Mouse (Mus musculus): ENCODE data around the gene Ankrd54. TPM values are rescaled to one million over a fixed set of nuclear protein-coding genes. Genes with fewer than 3 reads are reported as not detected.

Ankrd54 gene
- polyA plus RNA-seq, 2 experiments from 2014 or later, result 3.5 to 9.6 TPM

- ATAC-seq, result peak; percentile 98
Measured at GRCm38 (mm10) chr15:79074913-79075532, 12.3 kb upstream of the Ankrd54 start, which contains the start of gene Eif3l. Eif3l (plus strand) TSS chr15:79075179.

- ATAC-seq, result no peak
Measured at GRCm38 (mm10) chr15:79074446-79074845, 11.8 kb upstream of the Ankrd54 start.

- no peak for ATAC-seq
Measured at GRCm38 (mm10) chr15:79073752-79074151, 11.1 kb upstream of the Ankrd54 start.

GRCm38 (mm10) chr15:79071117-79072039, 8.7 kb upstream of the Ankrd54 start:
- ATAC-seq, result no peak

- ATAC-seq, result no peak
Measured at GRCm38 (mm10) chr15:79068416-79068815, 5.7 kb upstream of the Ankrd54 start.

GRCm38 (mm10) chr15:79067631-79068030, 4.9 kb upstream of the Ankrd54 start:
- ATAC-seq, result no peak

- no peak for ATAC-seq
Measured at GRCm38 (mm10) chr15:79066276-79066675, 3.6 kb upstream of the Ankrd54 start.

- no peak for ATAC-seq
Measured at GRCm38 (mm10) chr15:79065086-79065770, 2.5 kb upstream of the Ankrd54 start.

DNA sequence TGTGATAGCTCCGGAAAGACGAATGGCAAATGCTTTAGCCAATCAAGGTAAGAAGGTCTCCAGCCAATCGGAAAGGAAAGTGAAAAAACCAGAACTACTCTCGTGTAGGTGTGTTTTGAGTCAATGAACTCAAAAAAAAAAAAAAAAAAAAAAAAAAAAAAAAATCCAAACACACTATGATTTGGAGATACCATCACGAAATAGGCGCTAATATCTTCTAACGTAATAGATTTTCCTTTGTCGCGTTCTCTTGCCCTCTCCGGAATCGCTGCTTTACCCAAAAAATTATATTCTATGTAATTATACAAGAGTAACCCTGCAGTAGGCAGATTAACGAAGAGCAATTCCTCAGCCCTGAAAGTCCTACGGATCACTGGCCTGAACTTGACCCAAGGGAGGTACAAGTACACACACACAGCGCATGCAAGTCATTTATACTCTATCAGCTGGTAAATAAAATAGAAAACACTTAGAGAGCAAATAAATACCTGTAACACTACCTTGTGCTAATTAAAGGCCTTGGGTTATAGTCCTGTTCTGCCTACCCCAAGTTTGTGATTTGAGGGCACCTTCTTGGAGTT, 557 bp upstream of the Ankrd54 start:
- no peak for ATAC-seq

GRCm38 (mm10) chr15:79060887-79061565, 1.7 kb downstream of the Ankrd54 start:
- no peak for ATAC-seq

DNA sequence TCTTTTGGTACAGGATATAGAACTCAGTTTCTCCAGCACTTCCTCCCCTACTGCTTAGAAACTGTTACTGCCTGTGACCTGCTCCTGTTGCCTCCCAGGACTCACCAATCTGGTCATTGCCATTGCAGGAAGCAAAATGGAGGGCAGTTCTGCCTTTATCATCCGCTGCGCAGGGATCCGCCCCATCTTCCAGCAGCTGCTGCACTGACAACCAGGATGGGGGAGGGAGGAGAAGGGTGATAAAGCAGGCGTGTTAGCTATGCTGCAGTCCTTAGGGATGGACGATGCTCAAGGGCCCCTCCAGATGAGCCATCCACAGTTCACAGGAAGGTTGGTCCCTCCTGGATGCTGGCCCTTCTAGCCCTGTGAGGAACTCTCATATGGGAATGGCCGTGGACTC, 4.8 kb downstream of the Ankrd54 start:
- no peak for ATAC-seq

DNA sequence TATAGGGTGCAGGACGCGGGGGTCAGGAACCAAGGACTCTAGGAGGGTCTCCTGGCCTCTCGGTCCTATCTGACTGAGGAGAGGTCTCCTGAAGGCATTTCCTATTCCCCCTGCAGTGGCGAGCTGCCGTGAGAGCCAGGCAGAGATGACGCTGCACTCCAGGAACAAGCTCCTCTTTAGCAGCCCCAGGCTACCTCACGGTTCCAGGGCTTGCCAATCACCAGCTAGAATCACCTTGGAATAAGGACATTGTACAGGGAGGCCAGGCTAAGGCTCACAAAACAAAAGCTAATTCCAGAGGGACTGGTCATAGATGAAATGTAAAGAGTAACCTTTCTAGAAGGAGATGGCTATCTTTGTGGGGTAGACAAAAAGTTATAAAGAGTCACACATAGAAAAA, 6.1 kb downstream of the Ankrd54 start:
- no peak for ATAC-seq

DNA sequence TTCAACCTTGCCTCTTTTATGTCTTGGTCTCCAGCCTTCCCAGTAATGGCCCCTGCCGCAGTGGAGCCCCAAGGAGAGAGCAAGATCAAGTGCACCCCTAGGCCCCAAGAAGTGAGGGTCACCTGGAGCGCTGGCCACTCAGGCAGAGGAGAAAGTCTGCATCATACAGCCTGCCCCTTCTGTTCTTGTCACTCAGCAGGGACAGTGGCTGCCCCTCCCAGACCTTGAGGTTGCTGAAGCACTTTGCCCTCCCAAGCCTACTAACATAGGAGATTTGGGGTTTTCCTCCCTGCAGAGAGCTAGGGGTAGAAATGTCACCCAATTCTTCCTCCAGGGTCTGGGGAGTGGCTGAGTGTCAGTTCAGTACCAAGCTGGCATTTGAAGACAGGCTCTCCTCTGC, 10.3 kb downstream of the Ankrd54 start:
- no peak for ATAC-seq

- no peak for ATAC-seq
Measured at GRCm38 (mm10) chr15:79051461-79052360, 11.0 kb downstream of the Ankrd54 start.

GRCm38 (mm10) chr15:79050964-79051363, 11.7 kb downstream of the Ankrd54 start:
- ATAC-seq, result no peak

DNA sequence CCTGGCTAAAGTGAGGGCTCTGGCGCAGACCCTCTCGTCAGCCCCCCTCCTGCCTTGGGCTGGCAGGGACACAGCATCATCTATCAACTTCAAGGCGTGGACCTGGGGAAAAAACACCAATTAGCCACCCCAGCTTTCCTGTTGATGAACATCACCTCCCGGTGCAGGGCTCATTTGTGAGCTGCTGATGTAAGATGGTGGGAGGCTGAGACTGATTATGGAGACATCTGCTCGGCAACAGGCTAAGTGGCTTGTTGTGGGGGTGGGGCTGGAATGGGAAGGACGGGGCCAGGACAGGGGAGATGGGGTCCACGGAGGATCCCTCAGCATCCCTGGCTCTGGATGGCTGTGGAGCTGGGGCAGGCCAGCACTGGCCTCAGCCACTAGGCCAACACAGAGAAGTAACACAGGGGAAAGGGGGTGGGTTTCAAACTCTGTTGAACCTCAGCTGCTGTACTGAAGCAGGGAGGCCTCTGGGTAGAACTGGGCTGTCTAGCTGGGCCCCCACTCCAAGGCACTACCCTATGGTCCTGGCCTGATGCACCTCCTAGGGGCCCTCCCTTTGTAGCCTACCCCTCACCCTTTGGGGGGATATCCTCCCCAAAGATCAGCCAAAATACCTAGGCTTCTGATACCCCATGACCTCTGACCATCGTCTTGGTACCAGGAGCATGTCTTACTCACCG, 12.4 kb downstream of the Ankrd54 start:
- ATAC-seq, result no peak

DNA sequence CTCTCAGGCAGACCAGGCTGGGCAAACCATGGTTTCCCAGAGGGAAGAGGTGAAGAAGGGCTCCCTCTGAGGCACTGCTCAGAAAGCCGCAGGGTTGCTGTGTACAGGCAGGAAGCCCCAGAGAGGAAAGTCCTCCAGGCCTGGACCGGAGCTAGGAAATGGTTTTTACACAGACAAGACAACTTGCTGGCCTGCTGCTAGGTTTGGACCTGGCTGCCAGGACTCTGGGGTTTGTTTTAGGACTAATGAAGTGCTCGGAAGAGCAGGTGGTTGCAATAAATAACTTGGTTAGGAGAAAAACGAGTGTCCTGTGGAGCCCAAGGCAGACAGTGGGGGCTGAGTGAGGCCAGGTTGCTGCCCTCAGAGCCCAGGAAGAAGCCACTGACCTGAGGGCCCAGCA, 14.5 kb downstream of the Ankrd54 start:
- ATAC-seq, result no peak

DNA sequence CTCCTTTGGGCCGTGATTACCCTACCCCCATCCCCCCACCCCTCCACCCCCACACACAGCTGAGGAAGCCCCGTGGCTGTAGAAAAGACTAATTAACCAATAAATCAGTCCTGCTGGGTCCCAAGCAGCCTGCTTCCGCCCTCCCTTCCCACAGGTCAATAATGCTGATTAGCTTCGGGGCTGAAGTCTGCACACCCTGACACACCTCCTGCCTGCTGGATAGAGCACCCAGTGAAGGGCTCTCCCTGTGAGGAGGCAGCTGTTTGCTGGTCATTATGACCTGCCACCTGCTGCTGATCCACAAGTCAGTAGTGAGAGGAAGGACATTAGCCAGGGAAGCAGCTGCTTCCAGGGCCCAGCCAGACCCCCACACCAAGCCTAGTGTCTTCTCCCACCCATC, 17.9 kb downstream of the Ankrd54 start:
- ATAC-seq, result no peak

- no peak for ATAC-seq
Measured at GRCm38 (mm10) chr15:79042721-79043491, 19.8 kb downstream of the Ankrd54 start.

GRCm38 (mm10) chr15:79041585-79041984, 21.1 kb downstream of the Ankrd54 start, which contains the start of gene Galr3:
Galr3 (plus strand) TSS chr15:79041885.
- ATAC-seq, result no peak
